Mouse (Mus musculus) bone marrow, adult 2 months (tissue): ENCODE measurements around the gene Olfr78.

ENCODE experiments used
- CTCF ChIP-seq: fragments of 200-500 bp; IDR thresholded peaks from 2 replicates; pipeline ENCODE4 v1.5.1; 2011; ENCODE audit warnings: low read length, control low read depth; ENCODE audit not compliant: control insufficient read depth, insufficient read depth
- POLR2A ChIP-seq: fragments of 200-500 bp; IDR thresholded peaks from 2 replicates; pipeline ENCODE4 v1.6.1; 2011; ENCODE audit warnings: low read depth, mild to moderate bottlenecking, control low read depth, low read length, borderline replicate concordance; ENCODE audit not compliant: control insufficient read depth

DNA sequence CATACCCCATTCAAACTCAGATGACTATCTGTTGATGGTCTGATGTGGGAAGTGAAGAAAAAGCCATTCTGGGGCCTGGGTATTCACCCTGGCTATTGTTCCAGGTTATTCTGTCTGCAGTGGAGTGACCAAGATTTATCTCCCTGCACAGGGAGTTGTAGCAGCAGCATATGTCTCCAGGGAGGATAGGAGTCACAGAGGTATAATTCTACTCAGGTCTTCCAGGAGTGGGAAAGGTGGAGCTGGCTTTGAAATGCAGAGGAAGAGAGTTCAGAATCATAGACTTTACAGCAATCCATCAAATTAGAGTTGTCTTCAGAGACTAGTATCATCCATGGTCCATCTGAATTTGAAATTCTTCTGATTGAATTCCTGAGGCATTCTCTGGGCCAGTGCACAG lies 31.9 kb downstream of the Olfr78 start, which contains the start of gene Olfr559:
- TF ChIP-seq POLR2A (no peak), CTCF (no peak)
